Mouse (Mus musculus): ENCODE measurements at regions not wholly inside any gene's neighbourhood (a gene's known extent, or its start where the extent isn't known, plus 50 kb on each side); places are given as distances from the start of the nearest gene placed in this dataset.
"Not testable (repeated sequence)": the region's sequence is repeated elsewhere in the genome, so short reads cannot be mapped to it uniquely, and the experiment has no call there.

DNA sequence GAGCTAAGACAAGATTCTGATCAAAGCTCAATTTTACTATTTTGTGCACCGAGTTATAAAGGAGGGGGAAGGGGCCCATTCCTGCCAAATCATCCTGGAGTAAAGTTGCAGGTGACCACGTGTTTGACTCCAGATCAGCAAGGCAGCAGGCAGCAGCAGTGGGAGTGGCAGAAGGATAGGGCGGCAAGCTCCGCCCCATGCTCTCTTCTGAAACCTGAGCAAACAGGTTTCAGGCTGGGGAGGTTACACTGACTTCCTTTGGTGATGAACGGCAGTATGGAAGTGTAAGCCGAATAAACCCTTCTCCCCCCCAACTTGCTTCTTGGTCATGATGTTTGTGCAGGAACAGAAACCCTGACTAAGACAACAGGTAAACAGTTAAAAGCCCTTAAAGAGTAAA, 479.0 kb downstream of the Inhba start:
- DNase-seq = not testable (repeated sequence)

DNA sequence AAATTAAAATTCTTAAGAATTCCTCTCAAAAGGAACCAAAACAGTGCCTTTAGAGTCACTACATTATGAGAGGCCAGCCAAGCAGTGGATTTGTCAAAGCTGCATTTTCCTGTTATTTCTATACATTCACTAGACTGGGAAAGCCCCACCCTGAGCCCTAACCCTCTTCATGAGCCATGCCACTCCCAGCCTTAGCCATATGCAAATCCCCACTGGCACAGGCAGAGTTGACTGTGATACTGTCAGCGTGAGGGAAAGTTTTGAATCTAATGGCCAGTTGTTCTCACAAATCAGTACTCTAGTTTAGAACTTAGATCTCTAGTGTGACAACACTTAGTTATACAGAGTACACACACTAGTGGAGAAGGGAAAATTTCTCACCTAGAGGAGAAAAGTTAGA, 486.4 kb downstream of the Inhba start:
- DNase-seq = no peak

DNA sequence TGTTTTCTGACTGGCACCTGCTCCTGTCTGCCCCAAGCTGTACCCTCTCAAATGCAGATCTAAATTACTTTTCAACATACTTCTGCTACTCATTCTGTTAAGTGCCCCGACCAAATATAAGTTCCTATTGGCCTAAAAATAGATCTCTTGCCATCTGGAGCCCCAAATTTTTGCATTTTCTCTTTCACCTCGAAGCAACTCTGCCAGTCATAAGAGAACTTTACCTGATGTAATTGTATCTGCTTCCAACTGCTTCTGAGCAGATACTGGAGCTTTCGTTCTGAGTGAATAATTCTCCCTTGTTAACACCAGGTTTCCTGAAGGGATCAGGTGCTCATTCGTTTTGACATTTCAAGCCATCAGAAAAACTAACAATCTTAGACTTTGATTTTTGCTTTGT, 501.2 kb downstream of the Inhba start:
- DNase-seq = no peak

DNA sequence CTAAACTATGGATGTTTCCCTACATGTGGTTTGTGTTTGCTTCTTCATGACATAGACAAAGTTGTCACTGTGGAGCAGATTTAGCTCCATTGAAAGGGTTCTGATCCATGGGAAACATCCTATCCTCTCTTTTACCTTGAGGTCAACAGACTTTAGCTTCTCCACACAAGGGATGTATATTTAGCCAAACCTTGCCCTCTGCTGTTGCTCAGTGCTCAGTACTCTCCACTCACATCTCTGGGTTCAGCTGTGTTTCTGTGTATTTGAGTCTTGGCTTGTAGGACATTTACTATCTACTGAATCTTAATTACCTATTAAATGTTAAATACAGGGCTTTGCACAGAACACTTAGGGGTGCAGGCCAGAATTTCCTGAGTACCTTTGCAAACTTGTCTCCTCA, 503.5 kb downstream of the Inhba start:
- no peak for DNase-seq

DNA sequence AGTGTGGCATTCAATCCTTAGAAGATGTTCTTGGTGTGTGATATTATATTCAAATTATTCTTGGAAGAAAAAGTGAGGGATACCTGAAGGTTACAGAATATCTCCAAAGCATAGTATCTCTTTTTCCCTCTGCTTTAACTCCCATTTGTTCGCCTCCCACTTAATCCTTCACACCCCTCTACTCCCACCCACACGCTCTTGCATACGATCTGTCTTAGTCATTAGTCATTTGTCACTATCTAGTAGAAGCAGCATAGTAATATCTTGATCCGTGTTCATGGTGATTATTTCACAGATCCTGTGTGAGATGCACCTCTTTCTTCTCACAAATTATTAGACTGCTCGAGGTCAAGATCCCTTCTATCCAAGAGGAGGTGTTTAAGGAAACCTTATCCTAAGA, 517.4 kb downstream of the Inhba start:
- DNase-seq = no peak

DNA sequence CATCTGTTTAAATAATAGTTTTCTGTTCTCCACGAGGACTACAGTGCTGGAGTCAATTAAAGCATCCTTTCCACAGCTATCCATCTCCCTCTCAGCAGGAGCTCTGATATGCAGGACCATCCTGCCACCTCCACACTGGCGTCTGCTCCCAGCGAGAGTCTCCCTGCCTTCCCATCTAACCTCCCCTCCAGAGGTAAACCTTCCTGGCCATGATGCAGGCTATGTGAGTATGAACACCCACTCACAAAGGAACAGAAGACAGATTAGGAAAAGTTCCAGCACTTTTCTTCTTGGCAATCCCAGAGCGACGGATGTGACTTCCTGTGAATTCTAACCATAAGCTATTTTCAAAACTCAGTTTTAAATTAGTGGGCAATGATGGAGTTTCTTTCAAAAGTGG, 532.1 kb downstream of the Inhba start:
- DNase-seq = no peak

DNA sequence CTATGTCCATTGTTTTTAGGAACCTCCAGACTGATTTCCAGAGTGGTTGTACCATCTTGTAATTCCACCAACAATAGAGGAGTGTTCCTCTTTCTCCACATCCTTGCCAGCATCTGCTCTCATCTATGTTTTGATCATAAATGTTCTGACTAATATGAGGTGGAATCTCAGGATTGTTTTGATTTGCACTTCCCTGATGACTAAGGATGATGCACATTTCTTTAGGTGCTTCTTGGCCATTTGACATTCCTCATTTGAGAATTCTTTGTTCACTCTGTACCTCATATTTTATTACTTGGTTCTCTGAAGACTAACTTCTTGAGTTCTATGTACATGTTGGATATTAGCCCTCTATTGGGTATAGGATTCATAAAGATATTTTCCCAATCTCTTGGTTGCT, 538.4 kb downstream of the Inhba start:
- no peak for DNase-seq

DNA sequence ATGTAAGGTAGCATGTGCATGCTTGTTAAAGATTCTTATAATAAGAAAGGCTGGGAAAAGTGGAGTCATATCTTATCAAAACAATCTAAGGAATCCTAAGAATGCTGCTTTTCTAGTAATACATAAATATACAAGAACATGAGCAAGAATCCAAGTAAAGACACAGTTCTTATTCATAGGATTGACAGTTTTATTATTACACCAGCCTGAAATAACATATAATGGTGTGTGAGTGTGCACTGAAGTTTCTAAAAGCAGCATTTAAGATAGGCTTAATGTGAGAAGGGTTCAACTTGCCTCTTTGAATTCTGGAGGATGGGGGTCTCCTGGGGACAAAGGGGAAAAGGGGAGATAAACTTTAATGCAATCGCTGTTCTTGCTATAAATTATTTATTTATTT, 553.3 kb downstream of the Inhba start:
- no peak for DNase-seq

DNA sequence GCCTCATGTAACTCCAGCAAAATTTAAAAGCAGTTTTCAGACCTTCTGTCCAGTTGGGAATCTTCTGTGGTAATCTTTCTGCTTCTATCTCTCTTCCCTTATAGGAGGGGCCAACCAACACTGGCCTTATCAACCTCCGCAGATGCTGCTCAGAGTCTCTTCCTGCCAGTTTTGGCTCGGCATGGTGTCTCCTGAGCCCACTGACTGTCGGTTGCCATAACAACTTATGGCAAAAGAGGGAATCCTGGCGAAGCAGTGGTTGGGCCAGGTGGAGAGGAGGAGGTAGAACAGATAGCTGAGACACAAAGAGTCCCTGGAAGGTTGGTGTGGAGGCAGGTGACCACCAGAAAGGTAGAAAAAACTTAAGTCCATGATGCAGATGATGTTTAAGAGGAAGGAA, 562.4 kb downstream of the Inhba start:
- no peak for DNase-seq

DNA sequence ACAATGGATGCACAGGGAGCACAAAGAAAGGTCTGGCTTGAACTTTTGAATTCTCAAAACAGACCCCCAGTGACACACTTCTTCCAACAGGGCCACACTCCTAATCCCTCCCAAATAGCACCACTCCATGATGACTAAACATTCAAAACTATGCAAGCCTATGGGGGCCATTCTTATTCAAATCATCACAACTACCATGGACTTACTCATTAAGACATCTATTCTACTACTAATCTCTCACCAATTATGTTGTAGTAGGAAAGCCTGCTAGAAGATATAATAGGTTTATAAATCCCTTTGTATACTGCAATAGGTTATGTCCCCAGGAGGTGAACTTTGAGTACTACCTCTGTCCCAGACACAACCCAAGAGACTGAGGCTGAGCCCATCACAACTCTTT, 574.6 kb downstream of the Inhba start:
- no peak for DNase-seq

DNA sequence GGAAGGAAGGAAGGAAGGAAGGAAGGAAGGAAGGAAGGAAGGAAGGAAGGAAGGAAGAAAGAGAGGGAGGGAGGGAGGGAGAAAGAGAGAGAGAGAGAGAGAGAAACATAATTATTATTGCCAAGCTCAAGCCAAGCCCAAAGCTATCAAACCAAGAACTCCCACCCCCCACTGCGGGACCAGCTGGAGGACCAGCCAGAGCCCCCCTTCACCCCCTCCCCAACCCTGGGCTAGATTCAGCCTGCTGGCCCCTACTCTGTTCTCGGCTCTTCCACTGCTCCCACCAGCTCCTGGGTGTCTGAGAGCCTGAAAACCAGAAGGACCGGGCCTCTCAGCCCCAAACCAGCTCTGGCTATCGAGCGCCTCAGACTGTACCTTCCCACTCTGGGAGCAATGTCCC, 608.1 kb downstream of the Inhba start:
- DNase-seq = no peak

DNA sequence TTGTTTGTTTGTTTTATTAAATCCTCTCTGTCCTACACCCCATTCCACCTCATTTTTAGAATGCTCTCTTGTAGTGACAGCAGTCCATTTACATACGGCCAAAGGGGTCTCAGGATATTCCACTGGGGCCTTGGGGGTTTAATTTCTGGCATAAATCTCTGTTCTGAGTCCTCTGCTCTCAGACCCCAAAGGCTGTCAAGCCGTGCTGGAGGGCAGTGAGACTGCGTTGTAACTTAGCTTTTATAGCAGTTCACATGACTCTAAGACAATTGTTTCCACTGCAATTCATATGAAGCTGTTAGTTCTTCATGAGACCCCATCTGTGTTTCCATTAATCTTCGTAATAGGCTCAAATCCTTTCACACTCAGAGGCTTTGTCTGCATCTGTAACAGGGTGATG, 614.9 kb downstream of the Inhba start:
- no peak for DNase-seq

DNA sequence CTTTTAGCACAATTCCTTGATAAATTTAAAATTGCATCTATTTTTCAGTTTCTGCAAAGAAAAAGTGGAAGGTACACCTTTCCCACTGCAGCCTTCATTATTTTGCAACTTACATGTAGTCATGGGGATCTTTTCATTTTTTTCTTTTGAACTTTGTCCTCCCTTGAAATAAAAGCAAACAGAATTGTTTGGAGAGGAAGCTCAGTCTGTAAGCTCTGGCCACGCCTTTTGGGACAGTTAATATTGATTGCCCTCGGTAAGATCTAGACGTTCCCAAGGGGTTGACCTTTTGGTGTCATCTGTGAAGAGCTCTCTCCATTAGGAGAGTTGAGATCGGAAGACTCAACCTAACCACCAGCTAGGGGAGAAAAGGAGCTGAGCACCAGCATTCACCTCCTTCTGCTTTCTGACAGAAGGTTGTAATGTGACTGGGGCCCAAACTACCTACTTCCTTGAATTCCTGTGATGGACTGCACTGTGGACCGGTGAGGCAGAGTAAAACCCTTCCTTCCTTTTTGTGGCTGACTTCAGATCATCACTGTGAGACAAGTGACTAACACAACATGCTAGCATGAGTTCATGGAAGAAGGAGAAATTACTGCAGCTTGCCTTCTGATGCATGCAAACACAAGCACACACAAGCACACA, 621.9 kb downstream of the Inhba start:
- no peak for DNase-seq

DNA sequence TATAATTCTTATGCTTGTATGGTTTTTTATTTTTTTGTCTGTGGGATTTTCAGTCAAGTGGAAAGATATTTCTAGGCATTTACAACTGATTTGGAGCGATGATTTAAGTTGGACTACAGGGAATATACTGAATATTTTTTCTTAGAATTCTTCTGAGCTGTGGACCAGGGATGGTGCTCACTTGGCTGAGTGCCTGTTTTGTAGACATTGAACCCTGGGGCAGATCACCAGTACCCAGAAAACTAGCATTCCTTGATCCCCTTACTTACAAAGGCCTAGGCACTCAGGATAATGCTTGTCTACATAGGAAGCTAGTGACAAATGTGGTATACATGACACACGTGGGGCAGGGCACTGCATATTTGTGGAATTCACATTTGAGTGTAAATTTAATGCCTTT, 624.6 kb downstream of the Inhba start:
- DNase-seq = no peak

DNA sequence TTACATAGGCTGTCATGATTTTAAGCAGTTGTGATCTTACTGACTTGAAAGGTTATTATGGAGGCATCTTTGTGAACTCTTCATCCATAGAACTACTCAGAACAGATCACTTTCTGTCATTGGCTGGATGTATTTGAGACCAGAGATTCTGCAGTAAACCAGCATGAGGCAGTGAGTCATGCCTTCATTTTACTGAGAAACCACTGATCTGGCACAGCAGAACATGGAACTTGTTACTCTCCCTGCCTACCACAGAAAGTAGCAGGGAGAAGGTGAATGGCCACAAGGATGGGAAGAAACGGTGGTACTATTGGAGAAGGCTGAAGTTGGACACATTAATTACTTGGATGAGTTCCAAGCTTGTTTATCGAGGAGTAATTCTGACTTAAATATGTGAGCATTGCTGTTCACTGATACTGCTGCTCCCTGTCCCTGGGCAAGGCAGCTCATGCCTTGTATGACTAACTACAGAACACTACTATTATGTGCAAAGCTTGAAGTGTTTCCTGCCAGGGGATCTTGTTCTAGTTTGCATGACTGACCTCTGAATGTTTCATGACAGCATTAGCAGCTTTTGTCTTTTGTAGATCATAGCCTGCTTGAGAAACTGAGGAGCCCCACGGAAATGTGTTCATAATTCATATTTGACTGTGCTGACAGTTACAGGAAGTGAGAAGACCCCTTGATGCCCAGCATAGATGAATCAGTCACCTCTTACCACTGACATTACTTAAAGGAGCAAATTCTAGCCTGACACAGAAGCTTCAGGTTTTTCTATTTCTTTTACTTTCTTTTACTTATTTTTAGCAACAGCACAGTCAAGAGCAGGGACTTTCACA, 630.2 kb downstream of the Inhba start:
- no peak for DNase-seq

DNA sequence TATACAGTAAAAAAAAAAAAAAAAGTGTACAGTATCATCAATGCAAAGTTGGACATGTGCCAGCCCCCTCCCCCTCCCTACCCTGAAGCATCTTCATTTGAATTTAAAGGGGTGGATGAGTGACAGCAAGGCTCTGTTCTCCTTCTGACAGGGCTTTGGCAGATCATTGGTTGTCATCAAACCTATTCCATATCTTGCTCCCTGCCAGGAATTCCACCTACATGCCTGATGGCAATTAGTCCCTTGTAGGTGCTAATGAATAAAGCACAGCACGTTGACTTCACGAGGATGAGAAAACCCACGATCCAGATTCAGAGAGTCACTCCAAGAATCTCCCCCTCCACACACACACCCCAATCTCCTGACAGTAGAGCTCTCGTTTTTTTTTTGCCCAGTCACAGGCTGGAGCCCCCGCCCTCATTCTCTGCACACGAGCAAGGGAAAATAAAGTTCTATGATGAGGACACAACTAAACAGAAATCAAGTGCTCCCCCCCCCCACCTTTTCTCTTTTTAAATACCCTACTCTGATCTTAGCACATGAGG, 630.9 kb downstream of the Inhba start:
- no peak for DNase-seq

DNA sequence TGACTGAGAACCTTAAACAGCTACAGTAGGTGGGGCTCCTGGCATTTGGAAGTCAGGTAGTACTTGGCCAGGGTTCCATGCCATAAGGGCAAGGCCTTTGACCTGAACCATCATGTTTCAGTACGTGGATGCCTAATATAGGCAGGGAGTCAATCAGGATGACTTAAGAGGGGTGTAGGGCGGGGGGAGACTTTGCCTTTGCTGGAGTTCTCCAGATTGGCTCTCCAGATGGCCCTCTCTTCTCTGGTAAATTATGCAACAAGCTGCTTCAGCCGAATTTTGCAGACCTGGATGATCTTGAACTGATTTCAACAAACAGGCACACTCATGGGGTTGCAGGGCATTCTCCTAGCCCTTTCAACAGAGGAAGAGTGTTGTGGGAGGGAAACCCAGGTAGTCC, 633.7 kb downstream of the Inhba start:
- no peak for DNase-seq

DNA sequence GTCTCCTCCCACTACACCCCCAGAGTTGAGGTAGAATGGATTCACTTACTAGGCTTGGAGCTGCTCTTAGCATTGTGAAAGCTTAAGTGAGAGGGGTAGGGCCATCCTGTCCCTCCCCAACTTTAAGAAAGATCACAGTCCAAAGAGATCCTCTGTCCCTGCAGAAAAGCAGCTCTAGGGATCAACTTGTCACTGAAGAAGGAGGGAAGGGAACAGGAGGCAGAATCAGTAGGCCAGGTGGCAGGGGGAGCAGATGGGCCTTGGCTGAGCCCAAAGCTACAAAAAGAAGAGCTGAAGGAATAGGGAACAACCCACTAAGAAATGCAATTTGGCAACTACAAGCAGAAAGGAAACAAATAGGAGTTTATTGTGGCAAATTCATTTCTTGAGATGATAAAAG, 634.4 kb downstream of the Inhba start:
- DNase-seq = no peak

DNA sequence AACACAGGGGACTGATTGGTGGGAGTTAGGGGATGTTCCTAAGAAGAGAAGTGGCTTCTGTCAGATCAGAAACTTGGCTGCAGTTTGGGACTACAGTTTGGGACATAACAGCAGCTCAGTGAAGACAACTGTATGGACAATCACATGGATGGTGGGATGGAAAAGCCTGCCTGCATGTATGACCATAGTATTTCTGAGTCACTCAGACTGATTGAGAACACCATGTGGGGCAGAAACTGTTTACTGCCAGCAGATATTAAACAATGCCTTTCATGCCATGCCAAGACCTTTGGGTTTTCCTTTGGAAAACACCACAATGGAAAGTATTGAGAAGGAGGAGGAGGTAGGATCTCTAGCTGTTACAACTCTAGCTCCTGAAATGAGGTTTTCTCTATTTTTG, 635.0 kb downstream of the Inhba start:
- no peak for DNase-seq

DNA sequence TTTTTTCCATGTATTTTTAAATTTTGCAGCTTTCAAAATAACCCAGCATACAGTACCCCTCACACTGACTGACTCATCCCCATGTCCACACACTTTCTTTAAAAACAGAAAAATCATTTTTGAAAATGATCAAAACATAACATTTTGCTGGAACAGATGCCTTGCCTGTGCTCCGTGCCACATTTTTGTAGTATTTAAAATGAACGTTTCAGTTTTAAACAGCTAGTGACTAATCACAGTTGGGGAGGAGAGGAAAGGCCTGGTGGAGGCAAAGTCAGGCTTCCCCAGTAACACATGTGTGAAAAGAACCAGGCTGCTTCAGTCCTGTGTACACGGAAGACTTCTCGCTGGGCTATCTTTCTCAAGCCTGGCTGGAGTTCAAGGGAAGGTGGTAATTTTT, 644.5 kb downstream of the Inhba start:
- no peak for DNase-seq

DNA sequence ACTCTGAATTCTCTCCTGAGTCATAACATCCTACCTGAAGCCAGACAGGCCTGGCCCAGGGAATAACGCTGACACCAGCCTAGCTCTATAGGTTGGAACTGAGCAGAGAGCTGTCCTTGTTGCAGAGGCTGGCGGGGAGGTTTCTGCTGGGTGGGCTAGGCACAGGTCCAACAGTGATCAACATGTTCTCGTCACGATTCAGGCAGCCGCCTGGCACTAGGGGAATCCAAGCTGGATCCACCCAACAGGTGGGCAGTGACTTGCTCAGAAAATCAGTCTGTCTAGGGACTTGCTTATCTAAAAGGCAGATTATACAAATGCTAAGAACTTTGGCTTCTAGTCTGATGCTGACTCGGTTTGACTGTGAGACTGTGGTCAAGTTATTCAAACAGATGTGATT, 648.2 kb downstream of the Inhba start:
- DNase-seq = no peak

DNA sequence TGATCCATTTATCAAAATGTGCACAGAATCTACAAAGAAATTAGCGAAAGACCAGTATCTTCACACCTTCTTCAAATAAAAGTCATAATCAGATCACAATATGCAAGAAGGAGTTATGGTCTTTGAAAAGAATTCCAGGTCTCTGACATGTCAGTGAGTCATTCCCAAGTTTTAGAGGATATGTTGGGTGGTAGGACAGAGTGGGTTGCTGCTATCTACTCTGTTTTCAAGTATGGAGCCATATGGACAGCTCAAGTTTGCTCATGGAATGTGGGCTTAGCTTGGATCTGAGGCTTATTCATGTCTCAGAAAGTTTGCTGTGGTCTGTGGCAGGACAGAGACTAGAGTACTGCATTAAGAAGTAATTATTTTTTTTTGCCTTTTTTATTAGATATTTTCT, 657.0 kb downstream of the Inhba start:
- DNase-seq = no peak

DNA sequence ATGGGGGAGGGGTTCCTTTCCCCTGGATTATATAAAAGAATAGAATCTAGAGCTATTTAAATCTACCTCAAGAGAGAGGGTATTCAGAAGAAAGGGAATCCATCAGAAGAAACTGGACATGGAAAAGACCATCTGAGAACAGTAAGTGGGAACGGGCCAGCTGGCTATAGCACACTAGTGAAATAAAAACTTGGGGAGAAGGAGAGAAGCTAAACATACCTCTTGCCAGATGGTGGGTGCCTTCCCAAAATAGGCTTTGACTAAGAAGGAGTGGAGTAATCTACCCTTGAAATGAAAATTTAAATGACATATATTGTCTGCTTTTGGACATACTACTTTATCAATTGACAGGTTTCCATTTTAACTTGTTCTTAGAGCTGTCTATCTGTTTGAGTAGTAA, 657.6 kb downstream of the Inhba start:
- DNase-seq = no peak
